Mouse (Mus musculus) monocyte, adult 5-6 weeks (primary cell): ENCODE results near the gene Adm. TPM values are rescaled to one million over a fixed set of nuclear protein-coding genes. Genes with fewer than 3 reads are reported as not detected.

ENCODE experiments used
- ATAC-seq: fragments of 153-309, 156-312 bp; replicated peaks from 2 replicates; pipeline ENCODE4 v1.8.0; 2017; ENCODE audit warnings: mild to moderate bottlenecking; ENCODE audit not compliant: low TSS enrichment, insufficient number of reproducible peaks, severe bottlenecking, poor library complexity, low FRiP score
- total RNA-seq: library from RNA; stranded (forward); fragments of 200-1000, 200-491, 200-594 nt; gene quantifications from 3 replicates; pipeline ENCODE4 v1.2.3, GENCODE M21; 2017

Gene Adm
- total RNA-seq, 1 experiment from 2014 or later, result not detected

DNA sequence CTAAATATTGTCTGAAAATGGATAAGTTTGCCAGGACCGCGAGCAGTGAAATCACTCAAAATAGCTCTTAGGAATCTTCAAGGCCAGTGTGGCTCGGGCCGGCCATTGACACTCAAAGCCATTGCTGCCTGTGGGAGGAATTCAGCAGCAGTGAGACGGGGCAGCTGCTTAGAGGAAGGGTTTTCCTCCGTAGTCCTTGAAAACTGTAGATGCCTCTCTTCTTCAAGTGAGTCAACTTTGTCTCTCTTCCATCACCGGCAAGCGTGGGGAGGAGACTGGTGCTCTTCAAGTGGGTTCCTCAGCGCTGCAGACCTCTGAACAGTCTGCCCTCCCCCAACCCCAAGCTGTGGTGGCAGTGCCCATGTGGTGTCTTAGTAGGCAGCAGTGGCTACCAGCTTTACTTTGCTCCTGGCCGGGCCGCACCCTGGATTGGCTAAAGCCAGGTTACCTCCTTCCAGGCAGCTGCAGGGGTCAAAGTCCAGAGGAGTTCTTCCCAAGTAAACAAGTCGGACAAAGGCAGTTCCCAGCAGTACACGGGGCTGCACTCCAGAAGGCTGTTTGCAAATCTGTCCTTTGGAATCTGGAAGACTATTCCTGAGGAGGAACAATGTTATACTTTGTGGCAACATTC, 21.1 kb downstream of the Adm start:
- no peak for ATAC-seq

DNA sequence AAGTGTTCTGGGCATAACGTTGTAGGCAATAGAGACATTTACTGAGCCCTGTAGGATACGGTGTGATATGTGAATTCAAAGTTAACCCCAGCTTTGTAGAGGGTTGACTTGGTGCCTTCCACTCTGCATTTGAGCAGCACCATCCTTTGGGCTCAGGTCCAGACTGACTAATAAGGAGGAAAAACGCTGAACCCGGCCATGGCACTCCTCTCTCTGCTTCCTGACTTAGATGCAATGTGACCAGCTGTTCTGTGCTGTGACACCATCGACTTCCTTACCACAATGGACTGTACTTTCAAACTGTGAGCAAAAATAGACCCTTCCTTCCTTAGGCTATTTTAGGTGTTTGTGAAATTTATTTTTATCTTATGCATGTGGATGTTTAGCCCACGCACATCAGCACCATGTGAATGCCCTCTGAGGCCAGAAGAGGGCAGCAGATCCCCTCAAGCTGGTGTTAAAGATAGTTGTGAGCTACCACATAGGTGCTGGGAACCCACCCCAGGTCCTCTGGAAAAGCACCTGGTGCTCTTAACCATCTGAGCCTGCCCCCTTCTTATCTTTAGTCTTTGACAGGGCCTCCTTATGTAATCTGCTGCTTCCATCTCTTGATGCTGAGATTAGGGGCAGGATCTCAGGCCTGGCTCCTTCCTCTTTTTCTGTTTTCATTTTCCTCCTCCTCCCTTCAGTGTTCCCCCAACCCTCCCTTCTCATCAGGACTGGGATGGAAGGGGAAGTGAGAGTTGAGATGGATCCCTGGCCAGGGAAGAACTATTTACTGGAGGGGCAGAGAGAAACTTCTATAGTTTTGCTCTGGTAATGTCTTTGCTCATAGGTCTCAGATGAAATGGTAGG, 21.9 kb downstream of the Adm start:
- ATAC-seq, result no peak

GRCm38 (mm10) chr7:110650491-110650890, 23.0 kb downstream of the Adm start:
- no peak for ATAC-seq

- ATAC-seq, result no peak
Measured at GRCm38 (mm10) chr7:110651091-110651490, 23.6 kb downstream of the Adm start.

DNA sequence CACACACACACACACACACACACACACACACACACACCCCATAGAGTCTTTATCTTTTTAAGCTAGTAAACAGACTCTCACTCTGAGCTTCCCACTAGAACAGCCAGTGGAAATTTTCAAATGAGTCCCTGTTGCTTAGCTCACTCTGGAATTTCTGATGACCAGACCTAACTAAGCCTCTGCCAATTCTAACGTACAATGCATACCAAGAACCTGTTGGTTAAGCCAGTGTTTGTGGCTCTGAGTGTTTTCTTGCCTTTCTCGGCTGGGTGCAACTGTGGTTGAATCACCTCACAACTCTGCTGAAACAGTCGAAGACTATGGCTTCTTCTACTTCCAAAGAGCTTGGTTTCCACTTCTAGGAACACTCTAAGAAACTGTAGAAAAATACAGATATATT, 27.8 kb downstream of the Adm start:
- no peak for ATAC-seq

GRCm38 (mm10) chr7:110655966-110656365, 28.5 kb downstream of the Adm start:
- ATAC-seq, result no peak

DNA sequence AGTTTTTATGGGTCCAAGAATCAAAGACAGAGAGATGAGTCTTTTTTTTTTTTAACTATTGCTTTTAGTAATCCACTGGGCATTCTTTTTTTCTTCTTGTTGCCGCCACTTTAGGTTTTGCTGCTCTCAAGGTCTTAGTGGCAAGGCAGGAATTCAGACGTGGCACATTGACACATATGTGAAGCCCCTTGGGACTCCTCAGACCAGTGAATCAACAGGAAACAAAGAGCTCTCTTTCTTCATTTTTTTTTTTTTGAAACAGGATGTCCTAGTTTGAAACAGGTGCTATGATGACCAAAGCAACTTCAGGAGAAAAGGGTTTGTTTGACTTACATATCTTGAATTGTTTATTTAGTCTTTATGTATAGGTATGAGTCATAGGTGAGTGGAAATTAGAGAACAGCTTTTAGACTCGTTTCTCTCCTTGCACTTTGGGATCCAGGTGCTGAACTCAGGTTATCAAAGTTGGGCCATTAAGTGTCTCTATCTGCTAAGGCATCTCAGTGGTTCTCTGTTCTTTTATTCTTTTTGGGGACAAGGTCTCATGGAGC, 31.0 kb downstream of the Adm start:
- no peak for ATAC-seq

DNA sequence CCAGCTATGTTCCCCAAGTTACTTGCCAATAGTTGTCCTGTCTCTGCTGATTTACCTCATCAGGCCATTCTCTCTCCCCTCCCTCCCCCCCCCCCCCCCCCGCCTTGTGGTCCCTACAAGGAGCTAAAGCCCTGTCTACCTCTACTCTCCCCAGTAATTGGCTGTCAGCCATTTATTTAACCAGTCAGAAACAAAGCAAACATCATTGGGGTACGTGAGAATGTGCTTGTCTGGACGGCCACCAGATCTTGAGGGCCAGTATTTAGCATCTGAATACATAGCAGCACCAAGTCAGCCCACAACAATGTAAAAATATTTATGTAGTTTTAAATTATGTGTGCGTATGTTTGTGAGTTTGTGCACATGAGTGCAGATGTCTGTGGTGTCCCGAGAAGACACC, 39.1 kb downstream of the Adm start:
- ATAC-seq, result no peak

GRCm38 (mm10) chr7:110668247-110668646, 40.8 kb downstream of the Adm start:
- ATAC-seq, result no peak

GRCm38 (mm10) chr7:110668756-110669155, 41.3 kb downstream of the Adm start:
- no peak for ATAC-seq

DNA sequence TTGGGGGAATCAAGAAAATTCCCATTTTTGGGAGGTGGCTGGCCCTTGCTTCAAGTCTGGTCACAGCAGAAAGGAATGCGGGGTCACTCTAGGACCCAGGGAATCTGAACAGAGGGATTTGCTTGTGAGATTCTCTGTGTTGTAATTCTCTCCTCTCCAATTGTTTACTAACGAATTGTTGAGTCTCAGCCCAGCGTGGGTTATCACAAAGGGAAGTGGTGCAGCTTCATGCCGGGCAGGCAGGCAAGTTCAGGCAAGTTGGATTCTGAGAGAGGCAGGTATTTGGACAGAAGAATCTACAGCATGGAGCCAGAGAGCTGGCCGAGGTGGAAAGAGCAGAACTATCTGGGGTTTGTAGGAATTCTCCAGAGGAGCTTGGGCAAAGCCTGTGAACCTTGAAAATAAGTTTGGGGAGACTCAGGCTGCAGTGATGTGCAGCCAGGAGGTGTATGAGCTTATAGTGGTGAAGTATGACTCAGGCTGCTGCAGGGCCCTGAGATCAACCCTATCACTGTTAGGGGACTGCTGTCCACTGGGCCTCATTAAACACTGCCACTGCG, 43.7 kb downstream of the Adm start:
- no peak for ATAC-seq

Other genes with a start within 250 kb of the Adm start
- 2.6 to 9.9 TPM (median 5.3 TPM) in 3 replicates for gene Sbf2, start 12.7 kb upstream of the Adm start, total RNA-seq
- 13.4 to 25.6 TPM (median 13.7 TPM) in 3 replicates for gene Ampd3, start 140.5 kb downstream of the Adm start, total RNA-seq
- gene Rnf141, start 216.8 kb downstream of the Adm start, total RNA-seq, result 19.8 to 50.6 TPM (median 21.2 TPM) in 3 replicates
- not detected in 3 replicates for gene Lyve1, start 235.6 kb downstream of the Adm start, total RNA-seq